Mouse (Mus musculus): ENCODE data around the gene Ipmk.

DNA sequence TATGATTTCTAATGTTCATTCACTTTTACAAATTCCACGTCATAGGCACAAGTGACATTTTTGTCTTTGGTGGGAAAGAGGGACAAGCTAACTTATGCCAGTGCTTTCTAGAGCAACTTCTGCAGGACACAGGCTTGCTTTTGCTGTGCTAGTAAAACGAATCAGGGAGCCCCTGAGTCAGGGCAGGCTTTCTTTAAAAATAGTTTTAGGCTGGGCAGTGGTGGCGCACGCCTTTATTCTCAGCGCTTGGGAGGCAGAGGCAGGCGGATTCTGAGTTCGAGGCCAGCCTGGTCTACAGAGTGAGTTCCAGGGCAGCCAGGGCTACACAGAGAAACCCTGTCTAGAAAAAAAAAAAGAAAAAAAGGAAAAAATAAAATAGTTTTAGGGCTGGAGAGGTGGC is 15.7 kb upstream of the Ipmk start:
- TF ChIP-seq HCFC1 (IDR thresholded peaks at IDR 0.05; ENCODE audit: borderline replicate concordance, insufficient read depth, low read length) (no peak), CHD2 (IDR thresholded peaks at IDR 0.05; ENCODE audit: low read depth, low read length) (no peak)

Data from ES-E14 (cell line).